Comparison of ENCODE assay signal across 24 mouse cellular contexts in the genomic region with DNA sequence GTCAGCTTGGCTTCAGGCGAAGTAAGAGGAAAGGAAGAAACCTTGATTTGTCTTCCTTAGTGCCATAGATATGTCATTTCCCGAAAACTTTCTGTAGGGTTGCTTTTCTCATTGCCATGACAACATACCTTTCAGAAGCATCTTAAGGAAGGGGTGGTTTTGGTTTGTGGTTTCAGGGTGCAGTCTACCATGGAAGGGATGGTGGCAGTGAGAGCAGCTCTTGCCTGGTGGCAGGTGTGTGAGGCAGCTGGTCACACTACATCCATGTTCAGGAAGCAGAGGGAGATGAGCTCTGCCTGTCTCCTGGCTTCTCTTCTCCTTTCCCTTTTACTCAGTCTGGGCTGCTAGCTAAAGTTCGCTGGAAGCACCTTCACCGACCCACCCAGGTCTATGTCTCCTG. TPM values are rescaled to one million over a fixed set of nuclear protein-coding genes. Genes with fewer than 3 reads are reported as not detected.
DNase-seq lines count a peak whose midpoint lies in the region; ATAC-seq and TF ChIP-seq lines count a peak whose summit lies in the region.
"Had no signal": no experiment of that assay in that cellular context is flagged by ENCODE, and none has a peak within 500 bp of the region (broad histone marks: within the 10 kb centered on the region; RNA-seq: fewer than 3 reads in every experiment).

No protein-coding gene starts in this region.

- ATAC-seq in common myeloid progenitor, adult 5-6 weeks (replicated peaks; ENCODE audit: low read depth, poor library complexity, severe bottlenecking), result 0 out of 2 replicates have a peak, but pooled peaks have one; percentile 18
- ATAC-seq in midbrain, embryonic 15.5 days (replicated peaks), result no peak
- ATAC-seq: forebrain, embryonic 13.5 days; forebrain, embryonic 15.5 days; forebrain, postnatal 0 days; Patski had no signal

- no peak for TF ChIP-seq CTCF in gastrocnemius, adult 2 months (IDR thresholded peaks at IDR 0.05)

- intact Hi-C loops in gastrocnemius, adult 2 months (cut with DNase I), result no loop called here

- no peaks in the 10 kb centered on the region for H3K4me1 ChIP-seq in midbrain, embryonic 15.5 days
- H3K4me1 ChIP-seq: embryonic facial prominence, embryonic 12.5 days; forebrain, embryonic 13.5 days; forebrain, embryonic 15.5 days had no signal

- H3K9ac ChIP-seq in midbrain, embryonic 15.5 days, result no peak overlapping the region
- H3K9ac ChIP-seq: embryonic facial prominence, embryonic 12.5 days; forebrain, embryonic 13.5 days; forebrain, embryonic 15.5 days; forebrain, postnatal 0 days had no signal

- DNase-seq in A20 (ENCODE audit: low read depth, low spot score), result peak; percentile 74
- peak; percentile 3 for DNase-seq in CD4-positive helper T cell, adult 2 months (ENCODE audit: low read depth, low spot score)
- peak; percentile 19 for DNase-seq in splenic B cell, adult 2 months (ENCODE audit: low read depth, low spot score)
- DNase-seq in right cerebral cortex, postnatal 4 days, result no peak
- no peak for DNase-seq in gastrocnemius, adult 2 months
- DNase-seq: adrenal gland, adult 2 months; adrenal gland, postnatal 10 days; adrenal gland, postnatal 25 days; B cell, adult 2 months; cerebellum, adult 11 months; cerebellum, adult 18-20 months; cerebellum, adult 8-10 months; cerebellum, adult 9-11 months; cerebellum, postnatal 14 days; cerebellum, postnatal 36 days; forebrain, postnatal 0 days had no signal

- WGBS in midbrain, embryonic 15.5 days, result 88% methylated on average over 4 of the region's 4 CpGs

- no peak overlapping the region for H3K4me2 ChIP-seq in midbrain, embryonic 15.5 days
- H3K4me2 ChIP-seq: embryonic facial prominence, embryonic 12.5 days; forebrain, embryonic 13.5 days; forebrain, embryonic 15.5 days had no signal

- H3K9me3 ChIP-seq in midbrain, embryonic 15.5 days, result no peaks in the 10 kb centered on the region
- H3K9me3 ChIP-seq: embryonic facial prominence, embryonic 10.5 days; embryonic facial prominence, embryonic 12.5 days; forebrain, embryonic 13.5 days; forebrain, embryonic 15.5 days; G1E had no signal

- H3K36me3 ChIP-seq in splenic B cell, adult 2 months (ENCODE audit: control insufficient read depth, insufficient read depth, low read length, poor library complexity, severe bottlenecking), result no peaks in the 10 kb centered on the region
- H3K36me3 ChIP-seq in midbrain, embryonic 15.5 days (replicated peaks), result no peaks in the 10 kb centered on the region
- H3K36me3 ChIP-seq: embryonic facial prominence, embryonic 10.5 days; embryonic facial prominence, embryonic 12.5 days; forebrain, embryonic 15.5 days had no signal

- H3K27ac ChIP-seq in gastrocnemius, adult 2 months, result no peak overlapping the region
- no peak overlapping the region for H3K27ac ChIP-seq in midbrain, embryonic 15.5 days
- H3K27ac ChIP-seq: embryonic facial prominence, embryonic 10.5 days; embryonic facial prominence, embryonic 12.5 days; forebrain, embryonic 13.5 days; forebrain, embryonic 15.5 days had no signal

- H3K27me3 ChIP-seq in splenic B cell, adult 2 months (ENCODE audit: control insufficient read depth, insufficient read depth, low read length, poor library complexity, severe bottlenecking), result no peaks in the 10 kb centered on the region
- no peaks in the 10 kb centered on the region for H3K27me3 ChIP-seq in midbrain, embryonic 15.5 days (replicated peaks)
- H3K27me3 ChIP-seq: embryonic facial prominence, embryonic 12.5 days; forebrain, embryonic 13.5 days; forebrain, embryonic 15.5 days; Patski had no signal

- H3K4me3 ChIP-seq in gastrocnemius, adult 2 months, result no peak overlapping the region
- no peak overlapping the region for H3K4me3 ChIP-seq in midbrain, embryonic 15.5 days
- H3K4me3 ChIP-seq: embryonic facial prominence, embryonic 10.5 days; embryonic facial prominence, embryonic 12.5 days; forebrain, embryonic 13.5 days; forebrain, embryonic 15.5 days had no signal

RNA-seq across cellular contexts. Expression of gene Cd109, which starts 26.0 kb away (rescaled TPM):
- not detected in 2 replicates for total RNA-seq in common myeloid progenitor, adult 5-6 weeks (2017)
- total RNA-seq in gastrocnemius, adult 2 months (2021), result under 1 TPM; 0.28 to 0.81 TPM
- polyA plus RNA-seq in midbrain, embryonic 15.5 days (2015; fragmentation: Nextera tagmentation; extraction: Ambion mirVana), result 0.92 and 1.1 TPM in 2 replicates

RNA-seq across cellular contexts. Expression of gene Slc17a5, which starts 53.5 kb away (rescaled TPM):
- 5.9 and 8.7 TPM in 2 replicates for total RNA-seq in common myeloid progenitor, adult 5-6 weeks (2017)
- 1 to 10 TPM; 2.7 to 2.8 TPM for total RNA-seq in gastrocnemius, adult 2 months (2021)
- polyA plus RNA-seq in midbrain, embryonic 15.5 days (2015; fragmentation: Nextera tagmentation; extraction: Ambion mirVana), result 17.8 and 18.6 TPM in 2 replicates

Comparison
In these comparisons a context has a peak if more than half of its experiments do, and no peak if none do; other contexts are left out.
1. DNase-seq: peak in A20 (single experiment), CD4-positive helper T cell, adult 2 months (single experiment) and splenic B cell, adult 2 months (single experiment); none in right cerebral cortex, postnatal 4 days (single experiment) and gastrocnemius, adult 2 months (single experiment).